Mouse (Mus musculus): ENCODE results near the gene Nup153. TPM values are rescaled to one million over a fixed set of nuclear protein-coding genes. Genes with fewer than 3 reads are reported as not detected.
A peak's percentile ranks its signal among the peaks of the same experiment; 100 is the strongest.

The Nup153 gene
- polyA plus RNA-seq, 1 experiment from 2014 or later = 8.0 TPM

DNA sequence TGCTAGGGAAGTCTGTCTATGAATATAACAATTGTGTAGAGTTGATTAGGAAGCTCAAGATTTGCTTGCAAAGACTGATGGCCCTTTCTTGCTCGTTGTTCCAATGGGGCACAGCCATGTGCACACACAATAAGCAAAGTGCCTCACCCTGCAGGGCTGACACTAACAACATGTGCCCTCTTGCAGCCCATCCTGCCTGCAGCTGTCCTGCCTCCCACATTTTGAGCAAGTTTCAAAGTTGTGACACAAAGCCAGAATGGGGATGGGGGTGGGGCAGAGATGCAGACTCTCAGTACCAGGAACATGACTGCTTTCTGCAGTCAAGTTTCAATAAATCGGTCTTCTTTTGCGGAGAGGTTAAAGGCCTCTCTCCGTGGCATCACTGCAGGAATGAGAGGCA lies 74.1 kb downstream of the Nup153 start:
- no peak overlapping the region for H3K9ac ChIP-seq (replicated peaks)
- TF ChIP-seq CTCF (IDR thresholded peaks at IDR 0.05; ENCODE audit: low read depth) = no peak
- TF ChIP-seq EP300 (IDR thresholded peaks at IDR 0.05; ENCODE audit: low read depth) = no peak
- no peaks in the 10 kb centered on the region for H3K9me3 ChIP-seq (ENCODE audit: low read length)
- no peak for DNase-seq
- no peak for ATAC-seq
- H3K4me3 ChIP-seq (ENCODE audit: low read depth, low read length) = no peak overlapping the region
- 79% methylated on average over 4 of the region's 4 CpGs for whole genome bisulfite sequencing (ENCODE audit: insufficient replicate concordance)
- no peaks in the 10 kb centered on the region for H3K4me1 ChIP-seq (ENCODE audit: insufficient read depth)
- H3K27me3 ChIP-seq (ENCODE audit: insufficient read depth, low read length) = no peaks in the 10 kb centered on the region
- H3K27ac ChIP-seq (ENCODE audit: low read depth) = no peak overlapping the region
- no peaks in the 10 kb centered on the region for H3K36me3 ChIP-seq (replicated peaks; ENCODE audit: insufficient read depth, low read length)
- H3K4me2 ChIP-seq (ENCODE audit: low read depth, low read length) = no peak overlapping the region

DNA sequence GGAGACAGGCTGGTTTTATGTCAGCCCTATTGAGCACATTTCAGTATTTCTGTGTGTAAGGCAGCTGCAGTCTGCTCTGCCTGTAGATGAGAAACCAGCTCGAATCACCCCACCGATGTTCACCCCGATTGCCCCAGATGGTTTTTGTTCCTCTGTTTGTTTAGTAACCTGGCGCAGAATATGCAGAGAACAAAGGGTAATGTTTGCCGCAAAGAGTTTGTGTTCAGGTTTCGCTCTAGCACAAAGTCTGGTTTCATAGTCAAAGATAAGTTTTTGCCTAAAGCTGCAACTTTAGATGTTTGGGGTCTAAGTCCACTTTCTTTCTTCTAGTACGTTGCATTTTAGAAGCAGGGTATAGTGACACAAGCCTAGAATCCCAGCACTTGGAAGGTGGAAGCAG lies 75.1 kb downstream of the Nup153 start:
- Histone ChIP-seq H3K27me3 (ENCODE audit: insufficient read depth, low read length) (no peaks in the 10 kb centered on the region), H3K9ac (replicated peaks) (no peak overlapping the region), H3K4me1 (ENCODE audit: insufficient read depth) (no peaks in the 10 kb centered on the region), H3K36me3 (replicated peaks; ENCODE audit: insufficient read depth, low read length) (no peaks in the 10 kb centered on the region), H3K4me2 (ENCODE audit: low read depth, low read length) (no peak overlapping the region), H3K4me3 (ENCODE audit: low read depth, low read length) (no peak overlapping the region), H3K27ac (ENCODE audit: low read depth) (no peak overlapping the region), H3K9me3 (ENCODE audit: low read length) (no peaks in the 10 kb centered on the region)
- ATAC-seq (no peak), DNase-seq (no peak)
- TF ChIP-seq EP300 (IDR thresholded peaks at IDR 0.05; ENCODE audit: low read depth) (no peak), CTCF (IDR thresholded peaks at IDR 0.05; ENCODE audit: low read depth) (no peak)
- WGBS (ENCODE audit: insufficient replicate concordance) = 66% methylated on average over 7 of the region's 7 CpGs

DNA sequence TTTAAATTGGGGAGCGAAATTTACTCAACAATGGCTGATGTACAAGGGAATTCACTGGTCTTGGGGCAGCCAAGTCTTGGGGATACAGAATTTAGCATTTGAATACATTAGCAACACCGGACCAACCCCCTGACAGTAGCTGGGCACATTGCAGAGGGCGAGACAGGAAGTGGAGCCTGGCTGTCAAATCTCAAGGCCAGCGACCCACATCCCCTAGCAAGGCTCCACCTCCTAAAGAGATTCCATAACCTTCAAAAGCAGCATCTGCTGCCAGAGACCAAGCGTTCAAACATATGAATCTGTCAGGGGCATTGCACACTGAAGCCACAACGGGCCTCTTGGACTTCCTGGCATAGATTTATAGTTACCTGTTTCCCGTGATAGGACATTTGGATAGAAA lies 75.9 kb downstream of the Nup153 start:
- WGBS (ENCODE audit: insufficient replicate concordance) = 56% methylated on average over 7 of the region's 7 CpGs
- H3K27ac ChIP-seq (ENCODE audit: low read depth) = no peak overlapping the region
- no peak for ATAC-seq
- no peaks in the 10 kb centered on the region for H3K9me3 ChIP-seq (ENCODE audit: low read length)
- no peak overlapping the region for H3K4me3 ChIP-seq (ENCODE audit: low read depth, low read length)
- H3K4me2 ChIP-seq (ENCODE audit: low read depth, low read length) = no peak overlapping the region
- no peak for DNase-seq
- no peaks in the 10 kb centered on the region for H3K4me1 ChIP-seq (ENCODE audit: insufficient read depth)
- no peaks in the 10 kb centered on the region for H3K27me3 ChIP-seq (ENCODE audit: insufficient read depth, low read length)
- no peaks in the 10 kb centered on the region for H3K36me3 ChIP-seq (replicated peaks; ENCODE audit: insufficient read depth, low read length)
- TF ChIP-seq EP300 (IDR thresholded peaks at IDR 0.05; ENCODE audit: low read depth) = no peak
- no peak for TF ChIP-seq CTCF (IDR thresholded peaks at IDR 0.05; ENCODE audit: low read depth)
- no peak overlapping the region for H3K9ac ChIP-seq (replicated peaks)

DNA sequence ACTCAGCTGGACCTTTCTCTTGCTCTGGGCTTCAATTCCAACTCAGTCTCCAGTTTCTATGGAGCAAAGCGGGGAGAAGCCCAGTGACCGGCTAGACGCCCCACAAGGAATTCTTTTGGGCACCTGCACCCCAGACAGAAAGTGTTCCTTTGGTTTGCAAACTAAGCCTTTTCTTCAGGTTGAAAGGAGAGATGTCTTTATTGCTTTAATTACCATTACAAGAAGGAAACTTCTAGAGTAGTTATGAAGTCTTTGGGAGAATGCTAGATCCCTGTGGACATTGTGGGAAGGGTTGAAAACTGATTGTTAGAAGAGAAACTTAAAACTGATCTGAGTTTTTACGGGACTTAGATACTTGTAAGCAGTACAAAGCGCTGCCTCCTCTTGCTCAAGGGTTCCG lies 82.3 kb downstream of the Nup153 start:
- Histone ChIP-seq H3K4me3 (ENCODE audit: low read depth, low read length) (no peak overlapping the region), H3K27me3 (ENCODE audit: insufficient read depth, low read length) (no peaks in the 10 kb centered on the region), H3K4me1 (ENCODE audit: insufficient read depth) (no peaks in the 10 kb centered on the region), H3K9ac (replicated peaks) (no peak overlapping the region), H3K9me3 (ENCODE audit: low read length) (0 out of 2 replicates have a peak, but pooled peaks cover 3% of the 10 kb centered on the region), H3K36me3 (replicated peaks; ENCODE audit: insufficient read depth, low read length) (no peaks in the 10 kb centered on the region), H3K27ac (ENCODE audit: low read depth) (no peak overlapping the region), H3K4me2 (ENCODE audit: low read depth, low read length) (no peak overlapping the region)
- TF ChIP-seq CTCF (IDR thresholded peaks at IDR 0.05; ENCODE audit: low read depth) = no peak
- no peak for TF ChIP-seq EP300 (IDR thresholded peaks at IDR 0.05; ENCODE audit: low read depth)
- DNase-seq (no peak), ATAC-seq (no peak)
- 77% methylated on average over 6 of the region's 6 CpGs for WGBS (ENCODE audit: insufficient replicate concordance)

DNA sequence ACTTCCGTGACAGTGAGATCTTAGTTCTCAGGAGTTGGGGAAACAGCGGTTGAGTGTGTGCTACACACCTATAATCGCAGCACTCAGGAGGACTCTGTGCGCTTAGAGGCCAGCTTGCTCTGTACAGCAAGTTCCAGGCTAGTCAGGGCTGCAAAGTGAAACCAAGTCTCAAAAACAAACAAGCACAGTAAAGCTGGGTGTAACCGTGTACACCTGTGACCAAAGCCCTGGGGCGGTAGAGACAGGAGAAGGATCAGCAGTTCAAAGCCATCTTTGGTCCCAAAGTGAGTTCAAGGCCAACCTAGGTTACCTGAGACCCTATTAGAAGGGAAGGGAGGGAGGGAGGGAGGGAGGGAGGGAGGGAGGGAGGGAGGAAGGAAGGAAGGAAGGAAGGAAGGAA lies 83.6 kb downstream of the Nup153 start:
- H3K9me3 ChIP-seq (ENCODE audit: low read length) = 0 out of 2 replicates have a peak, but pooled peaks cover 3% of the 10 kb centered on the region
- TF ChIP-seq EP300 (IDR thresholded peaks at IDR 0.05; ENCODE audit: low read depth) (no peak), CTCF (IDR thresholded peaks at IDR 0.05; ENCODE audit: low read depth) (no peak)
- DNase-seq (no peak), ATAC-seq (no peak)
- no peak overlapping the region for H3K27ac ChIP-seq (ENCODE audit: low read depth)
- H3K27me3 ChIP-seq (ENCODE audit: insufficient read depth, low read length) = no peaks in the 10 kb centered on the region
- H3K4me1 ChIP-seq (ENCODE audit: insufficient read depth) = no peaks in the 10 kb centered on the region
- H3K9ac ChIP-seq (replicated peaks) = no peak overlapping the region
- 71% methylated on average over 6 of the region's 6 CpGs for WGBS (ENCODE audit: insufficient replicate concordance)
- no peaks in the 10 kb centered on the region for H3K36me3 ChIP-seq (replicated peaks; ENCODE audit: insufficient read depth, low read length)
- no peak overlapping the region for H3K4me2 ChIP-seq (ENCODE audit: low read depth, low read length)
- no peak overlapping the region for H3K4me3 ChIP-seq (ENCODE audit: low read depth, low read length)

DNA sequence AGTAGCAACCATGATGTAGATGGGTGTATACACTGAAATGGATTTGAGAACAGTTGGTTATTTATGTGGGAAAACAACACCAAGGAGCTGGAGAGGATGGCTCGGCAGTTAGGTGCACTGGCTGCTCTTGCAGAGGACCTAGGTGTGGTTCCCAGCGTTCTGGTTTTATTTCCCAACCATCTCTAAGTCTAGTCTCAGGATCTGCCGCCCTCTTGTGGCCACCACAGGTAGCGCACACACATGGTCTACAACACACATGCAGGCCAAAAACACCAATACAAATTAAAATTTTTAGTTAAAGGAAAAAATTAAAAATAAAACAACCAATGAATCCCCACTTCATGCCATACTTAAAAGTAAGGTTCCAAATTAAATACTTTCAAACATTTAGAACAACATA lies 85.4 kb downstream of the Nup153 start:
- 77% methylated on average over 4 of the region's 4 CpGs for WGBS (ENCODE audit: insufficient replicate concordance)
- Histone ChIP-seq H3K27me3 (ENCODE audit: insufficient read depth, low read length) (no peaks in the 10 kb centered on the region), H3K27ac (ENCODE audit: low read depth) (no peak overlapping the region), H3K9ac (replicated peaks) (no peak overlapping the region), H3K4me3 (ENCODE audit: low read depth, low read length) (no peak overlapping the region), H3K4me1 (ENCODE audit: insufficient read depth) (no peaks in the 10 kb centered on the region), H3K4me2 (ENCODE audit: low read depth, low read length) (no peak overlapping the region), H3K36me3 (replicated peaks; ENCODE audit: insufficient read depth, low read length) (no peaks in the 10 kb centered on the region), H3K9me3 (ENCODE audit: low read length) (0 out of 2 replicates have a peak, but pooled peaks cover 3% of the 10 kb centered on the region)
- no peak for ATAC-seq
- TF ChIP-seq EP300 (IDR thresholded peaks at IDR 0.05; ENCODE audit: low read depth) = no peak
- TF ChIP-seq CTCF (IDR thresholded peaks at IDR 0.05; ENCODE audit: low read depth) = peak; percentile 62
- DNase-seq = peak; percentile 20

Data from liver, postnatal 0 days (tissue).